Mouse (Mus musculus) heart, adult 18-20 months (tissue): ENCODE data around the gene Fam102a. TPM values are rescaled to one million over a fixed set of nuclear protein-coding genes. Genes with fewer than 3 reads are reported as not detected.

ENCODE experiments used
- DNase-seq, 2 experiments: peaks; one replicate each; pipeline ENCODE4 v3.0.0; 2021 to 2022; ENCODE audit warnings: mixed read lengths in 1 of 2
- total RNA-seq, 2 experiments: library from RNA; stranded (reverse); gene quantifications; 2 replicates each; pipeline ENCODE4 v1.2.3; 2021

The Fam102a gene
- total RNA-seq, 2 experiments from 2014 or later: 4.9 to 5.9 TPM

DNA sequence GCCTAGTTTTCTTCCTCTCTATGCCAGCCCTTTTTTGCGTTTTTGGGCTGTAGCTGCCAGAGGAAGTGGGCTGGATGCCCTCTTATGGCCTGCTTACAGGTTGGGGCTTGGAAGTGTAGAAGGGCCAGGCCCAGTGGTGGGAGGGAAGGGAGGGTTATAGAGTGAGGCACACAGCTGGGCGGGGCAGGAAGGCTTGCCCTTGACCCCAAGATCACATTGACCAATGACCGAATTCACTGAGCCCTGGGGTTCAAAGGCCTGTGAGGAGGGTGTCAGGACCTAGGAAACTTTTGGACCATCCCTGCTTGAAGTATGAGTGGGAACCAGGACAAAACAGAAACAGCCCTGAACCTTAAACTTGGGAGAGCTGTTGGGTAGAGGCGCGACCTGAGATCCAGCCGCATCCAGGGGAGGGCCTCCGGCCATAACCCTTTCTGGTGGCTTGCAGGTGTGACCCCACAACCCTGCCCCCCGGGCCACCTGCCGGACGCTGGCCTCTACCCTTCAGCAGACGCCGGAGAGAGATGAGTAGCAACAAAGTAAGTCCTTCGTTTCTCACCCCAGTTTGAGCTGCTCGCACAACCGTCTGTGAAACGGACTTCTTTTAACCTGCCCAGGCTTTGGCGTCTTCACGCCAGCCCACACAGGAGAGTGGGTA is 73.8 kb downstream of the Fam102a start:
- DNase-seq: no peak

DNA sequence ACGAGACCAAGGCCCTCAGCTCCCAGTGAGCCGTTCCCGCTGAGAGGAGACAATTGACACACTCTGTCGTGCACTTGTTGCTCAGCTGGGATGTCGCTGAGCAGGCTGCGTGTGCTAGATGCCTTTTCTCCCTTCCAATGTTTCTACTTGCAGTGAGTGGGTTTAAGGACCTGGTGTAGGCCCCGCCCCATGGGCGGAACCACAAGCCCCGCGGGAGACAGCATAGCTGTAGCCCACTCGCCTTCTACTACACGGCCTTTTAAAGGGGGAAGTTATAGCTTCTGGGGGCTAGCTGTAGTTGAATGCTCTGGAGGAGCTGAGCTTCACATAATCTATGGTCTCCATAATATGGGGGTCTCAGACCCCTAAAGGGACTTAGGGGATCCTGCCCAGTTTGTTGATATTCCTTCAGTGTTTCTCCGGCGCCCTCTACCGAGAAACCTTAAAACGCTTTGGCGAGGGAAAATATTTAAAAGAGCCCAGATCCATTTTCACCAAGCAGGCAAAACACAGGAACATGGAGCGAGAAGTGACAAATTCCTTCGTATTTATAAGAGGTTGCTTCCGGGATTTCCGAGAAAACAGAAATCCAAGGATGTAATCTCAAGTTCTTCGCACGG is 75.6 kb downstream of the Fam102a start:
- DNase-seq: peak; percentile 63 to 86

GRCm38 (mm10) chr2:32612274-32612673 is 77.1 kb downstream of the Fam102a start:
- no peak for DNase-seq

GRCm38 (mm10) chr2:32617109-32617508 is 82.0 kb downstream of the Fam102a start:
- DNase-seq: no peak

DNA sequence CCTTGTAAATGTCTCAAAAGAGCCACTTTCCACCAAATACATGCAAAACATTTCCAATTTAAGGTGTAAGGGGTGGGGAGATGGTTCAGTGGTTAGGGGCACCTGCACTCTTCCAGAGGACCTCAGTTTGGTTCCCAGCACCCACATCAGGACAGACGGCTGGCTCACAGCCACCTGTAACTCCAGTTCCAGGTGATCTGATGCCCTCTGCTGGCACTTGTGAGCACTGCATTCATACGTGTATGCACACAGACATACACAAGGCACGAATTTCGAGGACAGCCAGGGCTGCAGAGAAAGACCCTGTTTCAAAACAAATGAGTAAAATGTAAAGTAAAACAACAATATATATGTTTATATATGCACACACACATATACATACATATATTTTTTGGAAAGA is 82.5 kb downstream of the Fam102a start:
- DNase-seq: no peak

DNA sequence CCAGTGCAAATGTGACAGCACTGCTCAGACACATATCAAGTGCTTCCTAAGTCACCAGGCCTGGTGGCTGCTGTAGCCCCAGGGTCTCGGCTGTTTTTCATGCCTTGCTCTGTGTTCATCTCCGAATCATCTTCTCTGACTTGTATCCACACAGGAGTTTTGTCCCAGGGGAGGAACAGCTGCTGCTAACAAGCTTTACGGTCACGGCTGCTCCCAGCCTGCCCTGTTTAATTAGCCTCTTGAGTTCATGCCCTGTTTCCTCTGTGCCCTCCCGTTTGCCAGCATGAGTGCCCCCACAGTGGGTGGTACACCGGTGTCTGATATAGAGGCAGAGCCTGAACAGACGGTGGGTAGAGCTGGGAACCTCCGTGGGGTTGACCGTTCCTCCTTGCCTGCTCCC is 82.9 kb downstream of the Fam102a start:
- DNase-seq: no peak

Other genes starting within 250 kb of the Fam102a start
- 10 to 100 TPM; 67.6 to 75.5 TPM for gene Golga2, start 247.9 kb upstream of the Fam102a start, total RNA-seq
- gene Swi5, start 247.3 kb upstream of the Fam102a start, total RNA-seq: 100 to 1,000 TPM; 214 to 232 TPM
- gene Ciz1, start 183.0 kb upstream of the Fam102a start, total RNA-seq: 10 to 100 TPM; 19.1 to 27.2 TPM
- 1 to 10 TPM; 3.6 to 4.4 TPM for gene Dnm1, start 182.0 kb upstream of the Fam102a start, total RNA-seq
- gene 1110008P14Rik, start 153.4 kb upstream of the Fam102a start, total RNA-seq: 10 to 100 TPM; 43.2 to 50.5 TPM
- gene Lcn2, start 147.1 kb upstream of the Fam102a start, total RNA-seq: 1 to 10 TPM; 4.8 to 5.6 TPM
- gene Ptges2, start 139.4 kb upstream of the Fam102a start, total RNA-seq: 10 to 100 TPM; 60.2 to 68.5 TPM
- 1 to 10 TPM; 3.0 to 3.1 TPM for gene Naif1, start 84.9 kb upstream of the Fam102a start, total RNA-seq
- gene Slc25a25, start 83.9 kb upstream of the Fam102a start, total RNA-seq: 10 to 100 TPM in 1 of 2 experiments, 1 to 10 TPM in 1; 8.4 to 11.5 TPM
- gene Dpm2, start 35.5 kb downstream of the Fam102a start, total RNA-seq: 10 to 100 TPM; 14.0 to 20.2 TPM
- not detected for gene Pip5kl1, start 39.5 kb downstream of the Fam102a start, total RNA-seq
- gene 9430097D07Rik, start 40.4 kb downstream of the Fam102a start, total RNA-seq: not detected
- 10 to 100 TPM; 14.7 to 16.1 TPM for gene St6galnac4, start 51.8 kb downstream of the Fam102a start, total RNA-seq
- 100 to 1,000 TPM; 108 to 117 TPM for gene St6galnac6, start 64.4 kb downstream of the Fam102a start, total RNA-seq
- gene Ak1, start 86.4 kb downstream of the Fam102a start, total RNA-seq: 100 to 1,000 TPM; 654 to 691 TPM
- gene Eng, start 111.3 kb downstream of the Fam102a start, total RNA-seq: 100 to 1,000 TPM in 1 of 2 experiments, 10 to 100 TPM in 1; 95.1 to 106 TPM
- gene Fpgs, start 168.8 kb downstream of the Fam102a start, total RNA-seq: 1 to 10 TPM; 4.4 to 5.0 TPM
- 10 to 100 TPM; 22.4 to 24.1 TPM for gene Cdk9, start 177.7 kb downstream of the Fam102a start, total RNA-seq
- 10 to 100 TPM; 23.1 to 30.8 TPM for gene Sh2d3c, start 185.7 kb downstream of the Fam102a start, total RNA-seq
- gene 6330409D20Rik, start 205.7 kb downstream of the Fam102a start, total RNA-seq: not detected
- gene Tor2a, start 221.9 kb downstream of the Fam102a start, total RNA-seq: 1 to 10 TPM; 6.7 to 9.4 TPM
- gene Ttc16, start 240.3 kb downstream of the Fam102a start, total RNA-seq: under 1 TPM in 1 of 2 experiments, not detected in 1; 0.13 TPM
- 1 to 10 TPM; 5.1 to 5.5 TPM for gene Ptrh1, start 240.5 kb downstream of the Fam102a start, total RNA-seq
- gene Cfap157, start 249.1 kb downstream of the Fam102a start, total RNA-seq: not detected